Mouse (Mus musculus) cortical plate, adult 2 months (tissue): ENCODE data around the gene Olfr975.

Source experiments
- CTCF ChIP-seq: fragments of 200-500 bp; IDR thresholded peaks from 2 replicates; pipeline ENCODE4 v1.5.1; 2011; ENCODE audit warnings: mild to moderate bottlenecking, control low read depth, low read length; ENCODE audit not compliant: insufficient read depth; ENCODE audit errors: extremely low read depth
- POLR2A ChIP-seq: fragments of 200-500 bp; IDR thresholded peaks from 2 replicates; pipeline ENCODE4 v1.6.1; 2011; ENCODE audit warnings: mild to moderate bottlenecking, low read length, control low read depth; ENCODE audit not compliant: insufficient read depth; ENCODE audit errors: extremely low read depth

DNA sequence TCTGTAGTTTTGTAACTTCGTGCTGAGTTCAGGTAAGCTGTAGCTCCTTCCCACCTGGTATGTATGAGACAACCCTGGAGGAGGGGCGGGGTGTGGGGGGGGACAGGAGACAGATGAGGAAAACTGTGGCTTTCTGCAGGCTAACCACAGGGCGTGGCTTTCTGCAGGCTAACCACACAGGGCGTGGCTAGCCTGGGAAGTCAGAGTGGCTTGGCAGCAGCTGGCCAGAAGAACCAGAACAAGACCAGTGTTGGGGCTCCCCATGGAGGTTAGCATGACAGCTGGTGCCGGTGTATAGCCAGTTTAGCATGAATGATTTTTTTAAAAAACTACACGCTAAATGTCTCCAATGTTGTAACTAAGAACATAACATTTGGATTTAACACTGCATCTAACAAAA, 46.7 kb downstream of the Olfr975 start:
- TF ChIP-seq CTCF, result no peak
- TF ChIP-seq POLR2A, result no peak
